Mouse (Mus musculus): ENCODE data around the gene Kcnq4. TPM values are rescaled to one million over a fixed set of nuclear protein-coding genes. Genes with fewer than 3 reads are reported as not detected.

The Kcnq4 gene
- 0.05 and 0.15 TPM in 2 replicates for polyA plus RNA-seq (2012; ENCODE audit: low replicate concordance)

DNA sequence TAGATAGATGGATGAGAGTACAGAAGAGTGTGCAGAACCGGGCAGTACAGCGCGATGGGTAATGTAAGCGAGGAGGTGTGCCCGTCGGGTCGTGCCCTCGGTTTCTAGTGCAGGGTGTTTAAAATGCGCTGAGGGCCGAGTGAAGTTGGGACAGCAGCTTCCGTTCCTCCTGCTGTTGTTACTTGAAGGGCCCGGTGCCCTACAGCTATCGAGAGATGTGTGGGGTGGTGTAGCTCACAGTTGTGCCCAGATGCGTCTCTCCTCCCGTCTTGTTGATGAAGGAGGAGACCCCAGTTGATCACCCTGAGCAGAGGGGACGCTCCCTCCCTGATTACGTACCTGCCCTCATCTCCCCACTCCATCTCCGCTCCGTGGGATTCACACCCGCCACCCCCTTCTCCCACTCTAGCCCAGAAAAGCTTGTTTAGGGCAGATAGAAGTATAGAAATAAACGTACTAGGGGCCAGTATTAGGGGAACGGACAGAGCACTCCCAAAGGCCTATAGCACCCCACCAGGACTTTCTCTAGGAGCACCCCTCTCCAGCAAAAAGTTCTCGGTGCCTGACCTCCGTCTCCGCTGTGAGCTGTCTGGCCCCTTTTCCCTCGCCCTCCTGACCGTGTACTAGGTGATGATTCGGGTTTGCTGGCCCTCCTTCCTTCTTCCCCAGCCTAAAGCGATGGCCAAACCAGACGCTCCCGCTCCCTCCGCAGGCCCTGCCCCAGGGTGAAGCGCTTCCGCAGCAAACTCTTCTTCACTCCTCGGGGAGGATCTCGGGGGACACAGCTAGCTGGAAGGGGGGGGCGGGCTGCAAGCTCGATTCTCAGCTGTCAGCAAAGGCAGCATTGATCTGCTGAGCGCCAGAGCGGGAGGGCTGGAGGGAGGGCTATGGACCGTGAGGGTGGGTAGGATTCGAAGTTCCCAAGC lies at the start of gene Kcnq4:
Gene Kcnq4, minus strand, starts transcription at position 672 of the 926 bp plus-strand sequence.

DNA sequence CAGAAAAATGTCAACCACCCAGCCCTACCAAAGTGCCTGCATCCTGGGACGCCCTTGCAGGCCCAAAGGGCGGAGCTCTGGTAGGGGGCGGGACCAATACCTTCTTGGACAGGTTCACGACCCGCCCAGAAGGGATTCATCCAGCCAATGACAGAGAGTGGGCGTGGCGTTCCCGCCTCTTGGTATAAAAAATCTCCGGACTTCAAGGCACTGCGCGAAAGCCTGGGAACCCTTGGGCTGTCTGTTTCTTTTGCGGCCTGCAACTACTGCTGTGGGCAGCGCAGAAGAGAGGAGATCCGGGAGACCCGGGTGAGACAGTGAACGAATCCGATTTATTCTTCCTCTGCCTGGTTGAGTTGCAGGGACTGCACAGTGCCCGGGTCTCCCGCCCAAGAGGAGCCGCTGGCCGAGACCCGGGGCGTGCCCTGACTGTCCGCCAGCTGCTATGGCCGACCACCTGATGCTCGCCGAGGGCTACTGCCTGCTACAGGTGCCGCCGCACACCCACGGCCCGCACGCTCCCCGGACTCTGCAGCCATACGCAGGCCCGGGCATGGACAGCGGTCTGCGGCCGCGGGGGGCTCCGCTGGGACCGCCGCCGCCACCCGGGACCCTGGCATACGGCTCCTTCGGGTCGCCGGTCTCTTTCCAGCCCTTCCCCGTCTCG lies 81.9 kb downstream of the Kcnq4 start, which contains the start of gene Cited4:
Gene Cited4, plus strand, starts transcription at position 215 of the 667 bp plus-strand sequence.

Other genes starting within 250 kb of the Kcnq4 start
- gene Slfnl1, start 216.4 kb downstream of the Kcnq4 start, polyA plus RNA-seq (2012; ENCODE audit: low replicate concordance): 0.16 and 0.35 TPM in 2 replicates
- gene Ctps, start 178.3 kb downstream of the Kcnq4 start, polyA plus RNA-seq (2012; ENCODE audit: low replicate concordance): 2.5 and 10.7 TPM in 2 replicates
- gene Gm8439, start 159.9 kb downstream of the Kcnq4 start, polyA plus RNA-seq (2012; ENCODE audit: low replicate concordance): not detected in 2 replicates
- gene Cited4, start 82.0 kb downstream of the Kcnq4 start, polyA plus RNA-seq (2012; ENCODE audit: low replicate concordance): 774 and 832 TPM in 2 replicates
- gene Nfyc, start 83.0 kb upstream of the Kcnq4 start, polyA plus RNA-seq (2012; ENCODE audit: low replicate concordance): 25.4 and 166 TPM in 2 replicates
- 3.0 and 5.9 TPM in 2 replicates for gene Rims3, start 106.2 kb upstream of the Kcnq4 start, polyA plus RNA-seq (2012; ENCODE audit: low replicate concordance)
- gene Exo5, start 176.4 kb upstream of the Kcnq4 start, polyA plus RNA-seq (2012; ENCODE audit: low replicate concordance): 2.7 and 4.3 TPM in 2 replicates
- 0.89 and 2.9 TPM in 2 replicates for gene Zfp69, start 203.1 kb upstream of the Kcnq4 start, polyA plus RNA-seq (2012; ENCODE audit: low replicate concordance)